Mouse (Mus musculus) CH12.LX (cell line): ENCODE measurements around the gene Arl5c. TPM values are rescaled to one million over a fixed set of nuclear protein-coding genes. Genes with fewer than 3 reads are reported as not detected.
A peak's percentile ranks its signal among the peaks of the same experiment; 100 is the strongest.

Experiments
- DNase-seq: peaks from one replicate; pipeline ENCODE4 v3.0.0-alpha.2; 2013; ENCODE audit errors: extremely low read depth
- H3K27ac ChIP-seq: 2 replicates; pipeline ENCODE4 v1.5.1; 2012; ENCODE audit warnings: low read depth, mild to moderate bottlenecking, control low read depth, moderate library complexity; ENCODE audit not compliant: insufficient read depth
- H3K27me3 ChIP-seq: replicated peaks from 2 replicates; pipeline ENCODE3; 2012; ENCODE audit warnings: inconsistent platforms
- H3K36me3 ChIP-seq, 2 experiments: replicated peaks in 1 of 2; 2 replicates each; pipeline versions ENCODE3 to v1.6.1; 2012; ENCODE audit warnings: inconsistent platforms in 1 of 2, low read length in 1 of 2, mild to moderate bottlenecking in 1 of 2, mixed read lengths in 1 of 2, moderate library complexity in 1 of 2; ENCODE audit not compliant: control insufficient read depth in 1 of 2, insufficient read depth in 1 of 2
- H3K4me1 ChIP-seq, 2 experiments: 2 replicates each; pipeline ENCODE4 v1.6.1; 2012; ENCODE audit warnings: inconsistent platforms in 1 of 2, moderate library complexity in 1 of 2; ENCODE audit not compliant: insufficient read depth in 2 of 2, control insufficient read depth in 1 of 2
- H3K4me2 ChIP-seq: 2 replicates; pipeline ENCODE4 v1.6.1; 2012; ENCODE audit warnings: low read depth, mild to moderate bottlenecking, control low read depth; ENCODE audit not compliant: poor library complexity, insufficient read depth, severe bottlenecking
- H3K4me3 ChIP-seq, 3 experiments: fragments of 150-350 bp in 1 of 3; sonication (generic) in 1 of 3; replicated peaks in 1 of 3; 2 replicates each; pipeline versions ENCODE3 to v1.5.1; 2011 to 2012; ENCODE audit warnings: low read depth in 2 of 3, low read length in 2 of 3, mild to moderate bottlenecking in 2 of 3, moderate library complexity in 2 of 3, control low read depth in 1 of 3, improper control_type of control experiment in 1 of 3, inconsistent platforms in 1 of 3, mixed read lengths in 1 of 3; ENCODE audit not compliant: poor library complexity in 1 of 3
- H3K79me2 ChIP-seq: replicated peaks from 2 replicates; pipeline ENCODE4 v1.6.1; 2012; ENCODE audit warnings: mild to moderate bottlenecking, moderate library complexity; ENCODE audit not compliant: control insufficient read depth, poor library complexity, insufficient read depth, severe bottlenecking; ENCODE audit errors: extremely low read depth
- H3K9ac ChIP-seq: 2 replicates; pipeline ENCODE4 v1.6.1; 2012; ENCODE audit warnings: low read depth, mild to moderate bottlenecking, control low read depth, moderate library complexity; ENCODE audit not compliant: insufficient read depth
- H3K9me3 ChIP-seq: replicated peaks from 2 replicates; pipeline ENCODE3; 2012; ENCODE audit warnings: low read length, inconsistent platforms, mixed read lengths
- BHLHE40 ChIP-seq: IDR thresholded peaks from 2 replicates; pipeline ENCODE4 v1.6.1; 2011; ENCODE audit warnings: mild to moderate bottlenecking, low read depth, low read length, improper control_type of control experiment
- CHD1 ChIP-seq: IDR thresholded peaks from 2 replicates; pipeline ENCODE4 v1.6.1; 2012; ENCODE audit warnings: low read depth, low read length, improper control_type of control experiment, inconsistent platforms
- CHD2 ChIP-seq: IDR thresholded peaks from 2 replicates; pipeline ENCODE4 v1.6.1; 2011; ENCODE audit warnings: low read length, improper control_type of control experiment
- CTCF ChIP-seq, 2 experiments: IDR thresholded peaks in 1 of 2; conservative IDR thresholded peaks in 1 of 2; 2 replicates each; pipeline ENCODE4 v1.5.1; 2011 to 2012; ENCODE audit warnings: low read depth in 2 of 2, low read length in 2 of 2, improper control_type of control experiment in 1 of 2, inconsistent platforms in 1 of 2, mild to moderate bottlenecking in 1 of 2, moderate library complexity in 1 of 2
- E2F4 ChIP-seq: IDR thresholded peaks from 2 replicates; pipeline ENCODE4 v1.6.1; 2011; ENCODE audit warnings: low read depth, low read length, improper control_type of control experiment; ENCODE audit not compliant: insufficient replicate concordance
- ELF1 ChIP-seq: IDR thresholded peaks from 2 replicates; pipeline ENCODE4 v1.6.1; 2014; ENCODE audit warnings: low read depth, mild to moderate bottlenecking, inconsistent platforms, low read length, improper control_type of control experiment
- EP300 ChIP-seq: IDR thresholded peaks from 2 replicates; pipeline ENCODE4 v1.6.1; 2011; ENCODE audit warnings: low read length, improper control_type of control experiment
- ETS1 ChIP-seq: conservative IDR thresholded peaks from 2 replicates; pipeline ENCODE4 v1.6.1; 2012; ENCODE audit warnings: low read depth, mild to moderate bottlenecking, inconsistent platforms, low read length, improper control_type of control experiment, moderate library complexity
- GABPA ChIP-seq: IDR thresholded peaks from 2 replicates; pipeline ENCODE4 v1.6.1; 2012; ENCODE audit warnings: low read depth, low read length, improper control_type of control experiment, inconsistent platforms; ENCODE audit not compliant: insufficient replicate concordance
- HCFC1 ChIP-seq: IDR thresholded peaks from 2 replicates; pipeline ENCODE4 v1.6.1; 2012; ENCODE audit warnings: low read depth, mild to moderate bottlenecking, inconsistent platforms, low read length, improper control_type of control experiment
- IRF4 ChIP-seq: IDR thresholded peaks from 2 replicates; pipeline ENCODE4 v1.6.1; 2014; ENCODE audit warnings: low read depth, mild to moderate bottlenecking, inconsistent platforms, low read length, improper control_type of control experiment
- JUN ChIP-seq: IDR thresholded peaks from 2 replicates; pipeline ENCODE4 v1.6.1; 2011; ENCODE audit warnings: low read depth, mild to moderate bottlenecking, low read length, improper control_type of control experiment, moderate library complexity; ENCODE audit not compliant: insufficient read depth
- JUND ChIP-seq: conservative IDR thresholded peaks from 2 replicates; pipeline ENCODE4 v1.6.1; 2011; ENCODE audit warnings: low read depth, low read length, improper control_type of control experiment
- KAT2A ChIP-seq: IDR thresholded peaks from 2 replicates; pipeline ENCODE4 v1.6.1; 2012; ENCODE audit warnings: low read length, improper control_type of control experiment, inconsistent platforms; ENCODE audit not compliant: insufficient replicate concordance
- MAFK ChIP-seq: IDR thresholded peaks from 2 replicates; pipeline ENCODE4 v1.6.1; 2011; ENCODE audit warnings: low read length, improper control_type of control experiment; ENCODE audit not compliant: insufficient replicate concordance
- MAX ChIP-seq: IDR thresholded peaks from 2 replicates; pipeline ENCODE4 v1.6.1; 2011; ENCODE audit warnings: low read length, improper control_type of control experiment
- MAZ ChIP-seq: IDR thresholded peaks from 2 replicates; pipeline ENCODE4 v1.6.1; 2012; ENCODE audit warnings: low read depth, mild to moderate bottlenecking, inconsistent platforms, low read length, improper control_type of control experiment, moderate library complexity
- MEF2A ChIP-seq: IDR thresholded peaks from 2 replicates; pipeline ENCODE4 v1.6.1; 2014; ENCODE audit warnings: low read depth, mild to moderate bottlenecking, inconsistent platforms, low read length, improper control_type of control experiment, borderline replicate concordance
- MXI1 ChIP-seq: IDR thresholded peaks from 2 replicates; pipeline ENCODE4 v1.6.1; 2011; ENCODE audit warnings: mild to moderate bottlenecking, low read depth, low read length, improper control_type of control experiment
- MYC ChIP-seq: IDR thresholded peaks from 2 replicates; pipeline ENCODE4 v1.6.1; 2011; ENCODE audit warnings: low read depth, mild to moderate bottlenecking, improper control_type of control experiment, low read length
- NELFE ChIP-seq: IDR thresholded peaks from 2 replicates; pipeline ENCODE4 v1.6.1; 2011; ENCODE audit warnings: low read depth, low read length, improper control_type of control experiment
- NRF1 ChIP-seq: IDR thresholded peaks from 2 replicates; pipeline ENCODE4 v1.6.1; 2014; ENCODE audit warnings: low read depth, mild to moderate bottlenecking, inconsistent platforms, low read length, improper control_type of control experiment, moderate library complexity
- PAX5 ChIP-seq: IDR thresholded peaks from 2 replicates; pipeline ENCODE4 v1.6.1; 2012; ENCODE audit warnings: low read length, inconsistent platforms, mixed read lengths
- POLR2A ChIP-seq: IDR thresholded peaks from 2 replicates; pipeline ENCODE4 v1.6.1; 2011; ENCODE audit warnings: low read depth, mild to moderate bottlenecking, improper control_type of control experiment, low read length
- POLR2AphosphoS2 ChIP-seq: IDR thresholded peaks from 2 replicates; pipeline ENCODE4 v1.6.1; 2011; ENCODE audit warnings: low read depth, low read length, improper control_type of control experiment
- RAD21 ChIP-seq: IDR thresholded peaks from 2 replicates; pipeline ENCODE4 v1.6.1; 2011; ENCODE audit warnings: low read depth, mild to moderate bottlenecking, low read length, improper control_type of control experiment, moderate library complexity
- RCOR1 ChIP-seq: conservative IDR thresholded peaks from 2 replicates; pipeline ENCODE4 v1.6.1; 2012; ENCODE audit warnings: low read depth, mild to moderate bottlenecking, inconsistent platforms, low read length, improper control_type of control experiment
- SIN3A ChIP-seq: IDR thresholded peaks from 2 replicates; pipeline ENCODE4 v1.6.1; 2012; ENCODE audit warnings: low read length, improper control_type of control experiment, inconsistent platforms
- SMC3 ChIP-seq: IDR thresholded peaks from 2 replicates; pipeline ENCODE4 v1.6.1; 2011; ENCODE audit warnings: low read depth, low read length, improper control_type of control experiment
- TBP ChIP-seq: conservative IDR thresholded peaks from 2 replicates; pipeline ENCODE4 v1.6.1; 2011; ENCODE audit warnings: low read depth, low read length, improper control_type of control experiment
- TCF12 ChIP-seq: IDR thresholded peaks from 2 replicates; pipeline ENCODE4 v1.6.1; 2014; ENCODE audit warnings: low read depth, mild to moderate bottlenecking, inconsistent platforms, low read length, improper control_type of control experiment
- UBTF ChIP-seq: IDR thresholded peaks from 2 replicates; pipeline ENCODE4 v1.6.1; 2012; ENCODE audit warnings: low read depth, mild to moderate bottlenecking, inconsistent platforms, low read length, improper control_type of control experiment, moderate library complexity
- USF1 ChIP-seq: IDR thresholded peaks from 2 replicates; pipeline ENCODE4 v1.6.1; 2014; ENCODE audit warnings: low read depth, mild to moderate bottlenecking, inconsistent platforms, low read length, improper control_type of control experiment
- USF2 ChIP-seq: conservative IDR thresholded peaks from 2 replicates; pipeline ENCODE4 v1.6.1; 2011; ENCODE audit warnings: low read depth, low read length, improper control_type of control experiment
- ZC3H11A ChIP-seq: IDR thresholded peaks from 2 replicates; pipeline ENCODE4 v1.6.1; 2012; ENCODE audit warnings: low read depth, mild to moderate bottlenecking, inconsistent platforms, low read length, improper control_type of control experiment
- ZKSCAN1 ChIP-seq: IDR thresholded peaks from 2 replicates; pipeline ENCODE4 v1.6.1; 2012; ENCODE audit warnings: low read depth, inconsistent platforms, low read length, improper control_type of control experiment, borderline replicate concordance
- ZMIZ1 ChIP-seq: IDR thresholded peaks from 2 replicates; pipeline ENCODE4 v1.6.1; 2012; ENCODE audit warnings: low read depth, mild to moderate bottlenecking, inconsistent platforms, low read length, improper control_type of control experiment
- ZNF384 ChIP-seq: IDR thresholded peaks from 2 replicates; pipeline ENCODE4 v1.6.1; 2012; ENCODE audit warnings: low read depth, low read length, improper control_type of control experiment, inconsistent platforms
- dilution Hi-C: fragments of 300-500 bp; cut with MboI; formaldehyde crosslinking; loops from 2 replicates; pipeline ENCODE4 v1.14.3; 2020; ENCODE audit warnings: low sequenced_read_pairs; ENCODE audit not compliant: extremely low pct_unique_long_range_greater_than_20kb, extremely low pct_ligation_motif_present
- in situ Hi-C: fragments of 300-500 bp; cut with MboI; formaldehyde crosslinking; loops from 3 replicates; pipeline ENCODE4 v1.14.3; 2019; ENCODE audit warnings: low sequenced_read_pairs, low pct_ligation_motif_present, low pct_unique_long_range_greater_than_20kb, mixed read lengths
- polyA plus RNA-seq: library from polyadenylated mRNA; unstranded; fragments of >175 nt; gene quantifications from 2 replicates; pipeline ENCODE4 v1.2.1, GENCODE M21; 2012; ENCODE audit warnings: low read depth; ENCODE audit not compliant: insufficient read length
- total RNA-seq, 2 experiments: library from RNA; depleted of rRNA; stranded (reverse); fragments of 300-350 nt in 1 of 2; fragments of >200 nt in 1 of 2; gene quantifications; 2 replicates each; pipeline ENCODE4 v1.2.3; 2012 to 2014

Gene Arl5c
- total and polyA plus RNA-seq, 3 experiments: 28.5 to 45.5 (median 32.2) TPM

GRCm38 (mm10) chr11:98000378-98001140 is 4.6 kb upstream of the Arl5c start:
- Histone ChIP-seq H3K27ac (peak overlapping the region; percentile 88), H3K4me1 (peaks cover 42 to 83% of the 10 kb centered on the region in 2 experiments), H3K36me3 (peaks cover 0 to 3% of the 10 kb centered on the region in 2 experiments), H3K27me3 (no peaks in the 10 kb centered on the region), H3K79me2 (no peaks in the 10 kb centered on the region), H3K9ac (peak overlapping the region; percentile 23; the same call in 1 of the 2 replicates), H3K4me3 (no peak overlapping the region), H3K9me3 (peaks cover 3% of the 10 kb centered on the region), H3K4me2 (peak overlapping the region; percentile 69)
- in situ Hi-C loops (no loop called here), dilution Hi-C loops (no loop called here)
- DNase-seq: peak; percentile 94
- no peak for TF ChIP-seq ZMIZ1
- no peak; the same call in 1 of the 2 replicates for TF ChIP-seq MXI1
- no peak for TF ChIP-seq E2F4
- peak; percentile 94 for TF ChIP-seq ETS1
- no peak for TF ChIP-seq GABPA
- TF ChIP-seq POLR2AphosphoS2: no peak
- TF ChIP-seq EP300: peak; percentile 89
- peak; percentile 56; the same call in 1 of the 2 replicates for TF ChIP-seq MEF2A
- TF ChIP-seq MAFK: no peak
- 0 out of 2 replicates have a peak, but pooled peaks have one; percentile 11 for TF ChIP-seq MAZ
- TF ChIP-seq RCOR1: 0 out of 2 replicates have a peak, but pooled peaks have one; percentile 16
- no peak for TF ChIP-seq PAX5
- TF ChIP-seq USF1: no peak
- peak; percentile 20; the same call in 1 of the 2 replicates for TF ChIP-seq UBTF
- TF ChIP-seq CHD1: no peak
- peak; percentile 73 for TF ChIP-seq MYC
- no peak for TF ChIP-seq JUND
- peak; percentile 30; the same call in 1 of the 2 replicates for TF ChIP-seq POLR2A
- TF ChIP-seq CHD2: no peak
- no peak for TF ChIP-seq NELFE
- TF ChIP-seq CTCF (conservative IDR thresholded peaks at IDR 0.05 in 1 of 2, IDR thresholded peaks at IDR 0.05 in 1 of 2; ENCODE audit: low read depth in 2 of 2, low read length in 2 of 2): no peak
- TF ChIP-seq USF2: no peak
- TF ChIP-seq ELF1: no peak
- TF ChIP-seq JUN: no peak
- peak; percentile 86 for TF ChIP-seq SIN3A
- TF ChIP-seq SMC3: no peak
- TF ChIP-seq HCFC1: peak; percentile 7; the same call in 1 of the 2 replicates
- TF ChIP-seq KAT2A: no peak
- TF ChIP-seq RAD21: no peak
- TF ChIP-seq ZNF384: no peak
- peak; percentile 94 for TF ChIP-seq BHLHE40
- TF ChIP-seq IRF4: peak; percentile 73
- TF ChIP-seq NRF1: no peak
- TF ChIP-seq ZC3H11A: no peak
- TF ChIP-seq MAX: no peak
- peak; percentile 100 for TF ChIP-seq TCF12
- no peak for TF ChIP-seq ZKSCAN1
- 0 out of 2 replicates have a peak, but pooled peaks have one; percentile 56 for TF ChIP-seq TBP
